Mouse (Mus musculus): ENCODE measurements around the gene Slc2a3.
"Not testable (repeated sequence)": the region's sequence is repeated elsewhere in the genome, so short reads cannot be mapped to it uniquely, and the experiment has no call there.

Slc2a3 gene

DNA sequence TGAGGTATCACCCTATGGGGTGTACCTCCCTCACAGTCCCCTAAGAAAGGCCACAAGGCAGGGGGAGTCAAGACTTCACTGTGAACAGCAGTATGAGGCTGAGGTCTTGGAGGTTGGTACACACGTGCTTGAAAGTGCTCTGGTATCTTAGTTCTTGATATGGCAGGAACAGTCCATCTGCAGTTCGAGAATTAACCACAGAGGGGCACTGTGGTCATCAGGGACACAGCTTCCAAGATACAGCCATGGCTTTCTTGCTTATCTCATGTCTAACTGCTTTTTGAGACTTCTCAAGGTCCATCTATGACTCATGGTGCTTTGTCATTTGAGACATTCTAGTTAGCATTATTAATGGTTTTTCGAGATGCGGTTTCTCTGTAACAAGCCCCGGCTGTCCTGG, 3.0 kb upstream of the Slc2a3 start:
- DNase-seq = peak; percentile 88 to 91

DNA sequence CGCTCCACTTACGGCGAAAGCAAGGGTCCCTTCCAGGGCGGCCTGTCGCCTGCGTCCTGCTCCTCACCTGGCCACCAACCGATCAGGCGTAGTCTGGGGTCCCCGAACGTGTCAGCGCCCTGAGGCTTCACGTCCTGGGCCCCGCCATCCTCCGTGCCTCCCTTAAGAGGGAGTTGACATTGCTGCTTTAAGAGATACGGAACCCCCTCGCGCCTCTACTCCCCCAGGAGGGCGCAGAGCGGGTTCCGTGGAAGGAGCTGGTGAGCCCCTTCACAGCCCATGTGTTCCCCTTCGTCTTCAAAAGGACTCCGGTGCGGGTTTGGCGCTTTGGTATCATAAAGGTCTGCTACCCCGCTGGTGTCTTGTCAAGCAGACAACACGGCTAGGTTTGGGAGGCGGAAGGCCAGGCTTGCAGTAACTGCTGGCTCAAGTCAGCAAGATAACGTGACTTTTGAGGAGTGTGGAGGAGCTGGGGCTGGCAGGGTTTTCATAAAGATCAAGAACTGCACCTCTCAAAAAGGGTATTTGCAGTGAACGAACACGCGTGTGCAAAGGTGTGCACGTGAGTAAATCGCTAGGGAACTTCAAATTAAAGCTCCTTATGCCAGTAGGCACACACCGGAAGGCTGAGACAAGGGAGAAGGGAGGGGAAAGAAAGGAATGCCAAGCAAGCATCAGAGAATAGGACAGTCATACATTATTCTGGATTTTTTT, 518 bp upstream of the Slc2a3 start:
- DNase-seq = peak; percentile 61 to 79

DNA sequence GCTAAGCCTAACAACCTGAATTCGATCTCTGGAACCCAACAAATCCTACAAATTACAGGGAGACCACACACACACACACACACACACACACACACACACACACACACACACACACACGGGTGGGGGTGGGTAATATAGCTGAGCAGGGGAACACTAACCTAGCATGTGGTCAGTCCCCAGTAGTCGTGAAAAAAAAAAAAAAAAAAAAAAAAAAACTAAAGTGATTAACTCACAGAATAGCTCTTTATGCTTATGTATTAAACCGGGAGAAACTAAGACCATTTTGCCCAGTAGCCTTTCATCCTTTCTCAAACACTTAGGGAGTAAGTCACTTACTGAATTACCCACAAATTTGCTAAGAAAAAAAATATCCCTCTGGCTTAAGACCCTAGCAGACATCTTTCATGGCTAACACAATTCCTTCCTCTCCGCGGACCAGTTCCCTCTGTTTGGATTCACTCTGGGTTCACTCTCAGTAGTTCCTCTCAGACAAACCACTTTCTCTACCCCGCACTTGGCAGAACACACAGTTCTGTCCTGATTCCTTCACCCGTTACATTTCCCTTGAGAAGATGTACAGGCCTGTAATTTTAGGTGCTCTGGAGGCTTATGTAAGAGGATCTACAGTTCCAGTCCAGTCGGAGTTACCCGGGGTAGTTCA, 670 bp downstream of the Slc2a3 start:
- peak in 1 of 2 experiments; percentile 38 for DNase-seq

DNA sequence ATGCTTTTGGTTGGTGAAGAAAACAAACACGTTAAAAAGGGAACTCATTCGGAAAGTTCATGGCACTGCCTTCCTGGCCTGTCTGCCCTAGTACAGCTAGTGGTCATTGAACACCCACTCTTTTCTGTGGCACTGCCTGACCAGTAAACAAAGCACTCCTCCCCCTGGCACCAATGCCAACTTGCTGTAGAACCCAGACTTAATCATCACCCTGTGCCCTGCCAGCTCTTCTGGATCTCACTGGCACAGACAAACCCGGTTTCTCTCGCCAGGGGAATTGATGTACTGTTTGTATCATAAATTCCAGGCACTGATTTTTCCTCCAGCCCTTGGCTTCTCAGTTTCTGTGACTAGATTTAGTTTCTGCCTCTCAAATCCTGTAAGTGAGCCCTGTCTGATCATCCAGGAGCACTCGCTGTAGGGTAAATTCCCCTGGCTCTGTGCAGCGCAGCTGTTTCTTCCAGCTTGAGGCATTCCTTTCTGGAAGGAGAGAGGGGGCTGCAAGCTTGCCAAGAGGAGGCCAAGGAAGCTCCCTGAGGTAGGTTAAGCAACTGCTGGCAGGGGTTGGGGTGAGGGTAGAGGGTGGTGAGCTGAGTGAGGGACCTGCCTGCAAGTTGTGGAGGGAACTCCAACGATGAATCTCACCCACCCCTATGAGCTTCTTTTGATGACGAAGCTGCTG, 6.0 kb downstream of the Slc2a3 start:
- peak in 1 of 2 experiments; percentile 48 for DNase-seq

DNA sequence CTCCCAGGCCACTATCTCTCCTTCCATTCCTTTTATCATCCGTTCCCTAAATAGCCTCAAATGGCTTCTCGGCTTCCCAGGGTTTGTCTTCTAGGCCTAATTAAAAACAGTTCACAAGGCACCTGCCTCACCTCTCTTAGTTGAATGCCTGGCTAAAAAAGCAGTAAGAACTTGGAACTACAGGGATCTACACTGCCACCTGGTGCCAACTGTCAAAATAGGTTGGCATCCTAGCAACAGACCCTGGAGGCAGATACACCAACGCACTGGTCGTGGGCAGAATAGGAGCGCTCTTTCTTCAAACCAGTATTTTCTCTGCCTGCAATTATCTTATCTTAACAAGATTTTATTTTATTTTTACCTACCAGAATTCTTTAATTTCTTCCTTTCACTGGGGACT, 15.2 kb downstream of the Slc2a3 start:
- peak; percentile 85 to 89 for DNase-seq

DNA sequence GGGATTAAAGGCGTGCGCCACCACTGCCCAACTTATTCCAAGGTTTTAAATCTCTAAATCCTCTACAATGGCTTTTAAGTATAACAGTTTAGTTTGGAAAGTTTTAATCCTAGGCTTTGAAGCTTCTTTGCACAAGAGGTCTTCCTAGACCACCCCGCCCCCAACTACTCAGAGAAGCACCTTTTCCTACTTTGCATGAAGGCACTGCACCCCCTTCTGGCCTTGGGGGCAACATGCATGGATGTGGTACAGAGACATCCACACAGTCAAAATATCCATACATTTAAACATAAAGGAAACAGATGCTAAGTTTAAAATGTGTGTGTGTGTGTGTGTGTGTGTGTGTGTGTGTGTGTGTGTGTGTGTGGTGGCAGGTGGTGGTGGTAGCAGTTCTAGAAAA, 16.6 kb downstream of the Slc2a3 start:
- peak; percentile 72 to 73 for DNase-seq

DNA sequence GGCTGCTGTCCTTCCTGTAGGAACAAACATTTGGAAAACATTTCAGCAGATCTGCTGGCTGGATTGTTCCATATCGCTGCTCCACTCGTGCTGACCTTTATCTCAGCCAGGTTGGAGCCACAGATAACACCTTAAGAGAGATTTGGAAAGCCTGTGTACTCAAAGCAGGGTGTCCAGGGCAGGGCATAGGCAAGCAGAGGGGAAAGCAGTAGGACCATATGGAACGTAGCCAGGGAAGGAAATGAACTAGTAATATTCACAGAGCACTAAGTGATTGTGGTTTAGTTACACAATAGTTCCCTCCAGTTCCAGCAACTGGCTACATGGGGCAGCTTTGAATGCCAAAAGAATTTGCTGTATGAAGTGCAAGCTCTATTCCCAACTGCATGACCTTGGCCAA, 19.3 kb downstream of the Slc2a3 start:
- DNase-seq = peak; percentile 26 to 50

DNA sequence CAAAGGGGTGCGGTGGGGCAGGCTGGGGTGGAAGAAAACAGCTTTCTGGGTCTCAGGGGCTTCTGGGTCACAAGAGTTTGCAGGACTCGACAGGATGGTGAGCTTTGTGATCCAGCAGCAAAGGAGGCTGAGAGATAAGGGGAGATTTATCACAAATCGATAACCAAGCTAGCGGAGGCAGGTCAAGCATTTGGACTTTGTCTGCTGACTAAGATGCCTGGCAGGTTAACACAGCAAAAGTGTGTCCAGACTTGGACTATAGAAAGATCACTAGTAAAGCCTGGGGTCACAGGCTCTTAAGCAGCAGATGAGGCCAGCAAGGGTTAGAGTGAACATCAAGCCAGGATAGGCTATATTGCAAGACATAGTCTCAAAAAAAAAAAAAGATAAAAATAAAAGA, 20.3 kb downstream of the Slc2a3 start:
- DNase-seq = no peak

DNA sequence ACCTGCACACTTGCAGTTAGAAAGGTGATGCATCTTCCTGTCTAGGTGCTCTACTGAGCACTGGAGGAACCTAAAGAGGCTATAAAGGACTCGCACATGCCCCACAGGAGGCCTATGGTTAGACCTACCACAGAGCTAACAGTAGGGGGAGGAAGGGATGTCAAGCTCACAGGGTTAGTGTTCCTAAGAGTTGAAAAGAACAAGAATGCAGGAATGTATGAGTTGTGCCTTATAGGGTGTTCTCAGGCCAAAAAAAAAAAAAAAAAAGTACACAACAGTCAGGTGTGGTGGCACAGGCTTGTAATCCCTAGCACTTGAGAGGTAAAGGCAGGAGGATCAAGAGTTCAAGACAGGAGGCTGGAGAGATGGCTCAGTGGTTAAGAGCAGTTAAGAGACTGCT, 21.5 kb downstream of the Slc2a3 start:
- no peak for DNase-seq

DNA sequence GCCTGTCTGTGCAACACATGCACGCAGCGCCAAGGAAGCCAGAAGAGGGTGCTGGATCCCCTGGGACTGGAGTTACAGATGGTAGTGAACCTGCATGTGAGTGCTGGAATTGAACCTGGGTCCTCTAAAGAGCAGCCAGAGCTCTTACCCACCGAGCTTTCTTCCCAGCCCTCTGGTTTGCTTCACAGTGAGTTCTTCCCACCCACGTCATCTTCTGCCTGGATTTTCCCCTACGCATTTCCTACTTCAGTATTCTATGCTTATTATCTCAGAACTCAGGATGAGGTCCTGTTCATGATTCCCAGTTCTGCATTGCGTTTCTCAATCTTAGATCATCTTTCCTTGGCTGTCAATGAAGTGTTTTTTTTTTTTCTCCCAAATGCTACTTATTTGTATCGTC, 25.4 kb downstream of the Slc2a3 start:
- no peak for DNase-seq

DNA sequence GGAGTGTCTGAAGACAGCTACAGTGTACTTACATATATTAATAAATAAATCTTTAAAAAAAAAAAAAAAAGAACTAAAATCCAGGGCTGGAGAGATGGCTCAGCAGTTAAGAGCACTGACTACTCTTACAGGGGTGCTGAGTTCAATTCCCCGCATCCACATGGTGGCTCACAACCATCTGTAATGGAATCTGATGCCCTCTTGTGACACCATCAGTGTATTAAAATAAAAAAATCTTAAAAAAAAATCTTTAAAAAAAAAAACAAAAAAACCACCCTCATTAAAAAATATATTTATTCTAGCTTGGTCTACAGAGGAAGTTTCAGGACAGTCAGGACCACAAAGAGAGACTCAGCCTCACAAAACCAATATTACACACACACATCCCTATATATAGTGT, 27.1 kb downstream of the Slc2a3 start:
- no peak for DNase-seq

DNA sequence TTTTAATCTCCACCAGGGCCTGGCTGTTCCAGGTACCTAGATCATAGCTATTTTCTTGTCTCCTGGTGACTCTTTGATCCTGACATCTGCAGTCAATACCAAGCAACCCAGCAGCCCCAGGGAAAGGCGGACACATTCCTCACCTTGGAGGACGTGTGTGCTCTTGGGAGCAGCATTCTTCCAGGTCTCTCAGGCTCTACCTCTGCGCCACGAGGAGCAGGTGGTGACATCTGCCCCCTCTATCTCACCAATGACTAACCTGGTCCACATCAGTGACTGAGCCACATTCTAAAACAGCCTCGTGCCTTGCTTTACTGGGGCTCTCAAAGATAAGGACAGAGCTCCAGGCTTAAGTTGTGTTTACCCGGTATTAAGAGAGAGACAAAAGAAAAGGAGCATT, 28.7 kb downstream of the Slc2a3 start:
- DNase-seq = no peak

DNA sequence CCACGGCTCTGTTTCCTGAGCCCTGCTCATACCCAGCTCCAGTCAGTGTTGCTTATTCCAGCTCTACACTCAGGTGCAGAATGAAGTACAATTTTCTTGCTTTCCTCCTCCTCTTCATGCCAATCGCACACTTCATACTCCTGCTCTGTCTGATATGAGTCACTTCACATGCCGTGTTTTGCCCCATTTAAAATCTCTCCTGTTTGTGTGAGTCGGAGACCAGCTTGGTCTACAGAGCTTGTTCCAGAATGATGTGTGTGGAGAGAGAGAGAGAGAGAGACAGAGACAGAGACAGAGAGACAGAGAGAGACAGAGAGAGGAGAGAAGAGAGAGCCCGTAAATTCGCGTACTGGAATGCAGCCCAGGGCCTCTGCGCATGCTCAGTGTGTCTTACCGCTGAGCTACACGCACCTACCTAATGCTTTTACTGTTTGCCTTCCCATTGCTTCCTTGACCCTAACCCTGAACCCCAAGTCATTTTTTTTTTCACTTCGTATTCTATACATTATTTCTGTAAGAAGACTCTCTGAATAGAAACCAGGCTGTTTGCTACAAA, 30.6 kb downstream of the Slc2a3 start:
- DNase-seq = peak in 1 of 2 experiments; percentile 36

DNA sequence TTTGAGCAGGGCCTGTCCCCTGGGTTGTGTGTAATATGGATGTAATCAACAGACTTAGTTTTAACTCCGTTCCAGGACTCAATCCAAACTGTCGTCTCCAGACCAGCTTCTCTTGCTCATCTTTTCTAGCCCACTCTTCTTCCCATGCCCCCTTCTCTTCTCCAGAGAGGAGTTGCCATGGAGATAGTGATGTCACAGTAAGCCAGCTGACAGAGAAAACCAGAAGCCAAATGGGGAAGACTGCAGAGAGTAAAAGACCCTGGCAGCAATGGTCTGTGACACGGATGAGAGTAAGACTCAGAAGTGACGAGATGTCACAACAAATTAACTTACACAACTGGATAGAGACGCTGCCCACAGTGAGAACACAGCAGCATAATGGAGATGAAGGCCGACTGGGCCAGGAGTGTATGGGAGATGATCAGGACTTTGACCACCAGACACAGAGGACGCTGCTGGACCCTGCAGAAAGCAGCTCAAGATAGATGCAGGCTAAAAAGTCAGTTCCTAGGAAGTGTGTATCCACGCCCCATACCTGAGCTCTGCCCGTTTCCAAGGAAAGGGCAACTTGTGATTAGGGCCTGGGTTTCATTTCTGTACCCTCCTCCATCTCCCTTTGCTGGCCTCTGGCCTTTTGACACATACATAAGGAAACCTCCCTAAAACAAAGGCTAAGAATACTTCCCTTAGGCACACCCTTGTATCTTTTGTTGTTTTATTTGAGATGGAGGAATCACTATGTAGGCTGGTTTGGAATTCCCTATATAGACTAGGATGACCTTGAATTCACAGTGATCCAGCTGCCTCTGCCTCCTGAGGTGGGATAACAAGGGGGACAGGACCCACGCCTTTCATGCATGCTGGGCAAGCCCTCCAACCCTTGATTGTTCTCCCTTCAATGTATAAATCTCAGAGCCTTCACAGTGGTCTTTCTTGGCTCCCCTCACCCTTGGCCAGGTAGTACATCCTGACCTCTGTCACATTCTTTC, 31.4 kb downstream of the Slc2a3 start:
- DNase-seq = peak; percentile 73 to 74

DNA sequence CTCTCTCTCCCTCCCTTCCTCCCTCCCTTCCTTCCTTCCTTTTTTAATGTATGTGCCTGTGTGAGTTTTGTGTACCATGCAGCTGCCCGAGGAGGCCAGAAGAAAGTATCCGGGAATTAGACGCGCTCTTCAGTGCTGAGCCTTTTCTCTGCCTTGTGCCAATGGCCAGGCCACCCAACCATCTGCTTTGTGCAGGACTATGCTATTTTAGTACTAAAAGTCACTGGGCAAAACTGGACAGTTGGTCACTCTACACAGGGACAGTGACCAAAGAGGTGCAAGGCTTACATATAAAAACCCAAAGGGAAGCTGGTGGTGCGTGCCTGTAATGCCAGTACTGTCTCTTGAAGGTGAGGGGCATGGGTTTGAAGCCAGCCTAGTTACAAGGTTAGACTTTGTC, 33.2 kb downstream of the Slc2a3 start:
- DNase-seq = peak; percentile 26 to 29

DNA sequence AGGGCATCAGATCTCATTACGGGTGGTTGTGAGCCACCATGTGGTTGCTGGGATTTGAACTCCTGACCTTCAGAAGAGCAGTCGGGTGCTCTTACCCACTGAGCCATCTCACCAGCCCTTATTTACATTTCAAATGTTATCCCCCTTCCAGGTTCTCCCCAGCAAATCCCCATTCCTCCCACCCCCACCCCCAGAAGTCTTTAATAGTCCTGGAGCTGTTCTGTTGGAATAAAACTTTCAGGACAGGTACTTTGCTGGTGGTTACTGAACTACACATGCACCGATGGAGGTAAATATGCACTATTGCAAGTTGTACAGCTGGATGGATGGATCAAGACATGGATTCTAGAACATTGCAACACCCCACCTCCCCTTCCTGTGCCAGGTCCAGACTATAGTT, 34.4 kb downstream of the Slc2a3 start:
- DNase-seq = not testable (repeated sequence)

DNA sequence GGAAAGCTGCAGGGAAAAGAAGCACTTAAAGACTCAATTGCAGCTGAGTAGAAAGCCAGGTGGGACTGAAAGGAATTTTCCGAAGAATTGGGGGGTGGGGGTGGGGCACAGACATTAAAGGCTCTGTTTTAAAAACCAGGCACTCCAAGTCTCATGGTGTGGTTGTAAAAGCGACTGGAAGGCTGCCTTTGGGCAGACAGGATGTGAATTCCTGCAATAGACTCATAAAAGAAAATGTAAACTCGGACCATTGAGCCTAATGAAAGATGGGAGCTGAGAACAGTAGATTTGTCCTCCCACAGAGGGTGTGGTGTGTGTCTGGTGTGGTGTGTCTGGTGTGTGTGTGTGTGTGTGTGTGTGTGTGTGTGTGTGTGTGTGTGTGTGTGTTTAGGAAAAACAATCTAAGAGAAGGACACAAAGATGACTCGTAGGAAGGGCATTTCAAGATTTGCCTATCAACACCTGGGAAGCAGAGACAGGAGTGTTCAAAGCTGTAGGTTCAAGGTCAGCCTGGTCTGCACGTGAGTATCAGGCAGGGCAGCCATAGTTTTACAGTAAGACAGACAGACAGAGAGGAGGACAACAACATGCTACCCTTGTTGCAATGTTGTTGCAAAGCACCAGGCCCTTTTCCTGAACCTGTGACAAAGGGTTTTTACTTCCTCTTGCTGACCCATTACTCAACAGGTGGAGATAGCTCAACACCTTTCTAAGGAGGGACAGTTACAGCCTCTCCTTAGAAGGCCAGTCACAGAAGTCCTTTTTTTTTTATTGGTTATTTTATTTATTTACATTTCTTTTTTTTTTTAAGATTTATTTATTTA, 35.1 kb downstream of the Slc2a3 start:
- DNase-seq = no peak

DNA sequence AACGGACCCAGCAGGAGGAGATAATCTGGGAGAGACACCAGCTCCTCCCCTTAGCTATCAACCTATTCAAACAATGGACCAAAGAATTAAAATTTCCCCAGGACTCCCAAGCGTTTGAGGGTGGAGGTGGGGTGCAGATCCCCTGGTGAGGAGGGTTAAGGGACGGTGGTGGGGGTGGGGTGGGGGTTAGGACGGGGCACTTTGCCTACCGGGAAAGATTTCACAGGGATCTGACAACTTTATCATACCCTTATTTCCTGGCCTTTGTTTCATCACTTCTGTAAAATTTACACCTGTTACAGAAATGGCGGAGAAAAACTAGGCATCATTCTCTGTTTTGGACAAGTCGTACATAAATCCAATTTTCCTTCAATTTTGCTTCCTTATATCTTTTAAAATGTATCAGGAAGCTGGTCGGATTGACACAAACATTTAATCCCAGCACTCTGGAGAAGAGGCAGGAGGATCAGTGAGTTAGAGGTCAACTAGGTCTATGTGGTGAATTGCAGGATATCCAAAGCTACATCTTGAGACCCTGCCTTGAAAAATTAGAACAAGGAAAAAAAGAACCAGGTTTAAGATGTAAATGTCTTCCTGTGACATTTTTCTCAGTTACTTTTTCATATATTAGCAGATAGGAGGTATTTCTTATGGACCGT, 36.0 kb downstream of the Slc2a3 start:
- no peak for DNase-seq

DNA sequence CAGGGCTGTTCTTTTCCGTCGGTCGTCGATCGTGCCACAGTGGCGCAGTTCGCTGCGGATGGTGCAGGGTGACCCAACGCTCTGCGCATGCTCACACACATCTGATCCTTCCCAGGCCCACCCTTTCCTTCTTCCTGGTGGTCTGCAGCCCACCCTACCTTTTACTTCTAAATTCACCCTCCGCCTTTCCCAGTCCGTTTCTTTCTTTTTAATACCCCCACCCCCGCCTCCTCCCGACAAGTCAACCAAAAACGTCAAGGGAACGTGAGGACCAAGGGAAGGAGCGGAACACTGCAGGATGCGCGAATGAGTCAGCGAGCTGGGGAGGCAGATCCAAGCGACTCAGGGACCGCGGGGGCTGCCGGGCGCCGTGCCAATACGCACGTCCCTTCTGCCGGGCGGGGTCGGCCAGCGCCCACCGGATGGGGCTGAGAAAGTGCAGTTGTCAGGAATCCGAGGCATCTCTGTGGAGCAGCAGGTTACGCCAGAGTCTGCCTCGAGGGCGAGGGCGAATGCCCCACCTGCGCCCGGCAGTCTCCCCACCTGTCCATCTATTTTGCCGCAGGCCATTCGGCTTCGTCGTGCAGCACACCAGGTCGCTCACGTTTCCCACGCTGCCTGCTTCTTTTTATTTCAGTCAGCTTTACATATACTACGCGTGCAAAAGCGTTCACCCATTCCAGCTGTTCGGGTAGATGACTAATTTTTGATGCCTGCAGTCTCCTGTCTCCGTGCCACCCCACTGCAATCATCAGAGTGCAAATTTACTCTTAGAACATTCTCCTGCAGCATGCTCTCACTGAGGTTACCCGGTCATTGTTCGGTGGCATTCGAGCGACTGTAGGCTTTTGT, 36.8 kb downstream of the Slc2a3 start:
- DNase-seq = peak; percentile 93 to 94

All from cerebellum, postnatal 10 days (tissue).